Mouse (Mus musculus): ENCODE measurements around the gene Elmo1.

GRCm38 (mm10) chr13:20257562-20258525 is 167.4 kb downstream of the Elmo1 start:
- TF ChIP-seq CTCF (IDR thresholded peaks at IDR 0.05; ENCODE audit: low read depth, low read length) (no peak), GATA2 (IDR thresholded peaks at IDR 0.05; ENCODE audit: borderline replicate concordance, low read depth, low read length) (no peak)
